Mouse (Mus musculus): ENCODE data around the gene Vstm2b. TPM values are rescaled to one million over a fixed set of nuclear protein-coding genes. Genes with fewer than 3 reads are reported as not detected.

Gene Vstm2b
- polyA plus RNA-seq, 1 experiment = 4.6 TPM

GRCm38 (mm10) chr7:40942233-40942935 is 44.3 kb downstream of the Vstm2b start:
- DNase-seq = no peak
- Histone ChIP-seq H3K4me1 (ENCODE audit: control insufficient read depth, insufficient read depth, low read length) (no peaks in the 10 kb centered on the region), H3K4me3 (replicated peaks; ENCODE audit: extremely low read depth, low read depth, low read length) (no peak overlapping the region)
- 55% methylated on average over 3 of the region's 3 CpGs for WGBS
- no peak for TF ChIP-seq CTCF (IDR thresholded peaks at IDR 0.05; ENCODE audit: insufficient read depth, low read length)
- TF ChIP-seq POLR2A (IDR thresholded peaks at IDR 0.05; ENCODE audit: borderline replicate concordance, extremely low read depth, low read depth, low read length) = no peak

Other genes with a start within 250 kb of the Vstm2b start
- gene 4930433I11Rik, start 89.2 kb downstream of the Vstm2b start, polyA plus RNA-seq (2012; rRNA removed) = not detected in 2 replicates
- gene Gm4884, start 134.4 kb downstream of the Vstm2b start, polyA plus RNA-seq (2012; rRNA removed) = not detected in 2 replicates